Mouse (Mus musculus): Measurements from ENCODE around the gene Ccdc57.
"Not testable (repeated sequence)": the region's sequence is repeated elsewhere in the genome, so short reads cannot be mapped to it uniquely, and the experiment has no call there.

Gene Ccdc57

GRCm38 (mm10) chr11:120788460-120788859 lies 144.2 kb downstream of the Ccdc57 start:
- not testable (repeated sequence) for H3K27me3 ChIP-seq (ENCODE audit: control insufficient read depth, insufficient read depth, low read length, poor library complexity, severe bottlenecking); DNase-seq (ENCODE audit: low read depth, low spot score)
- H3K36me3 ChIP-seq (ENCODE audit: control insufficient read depth, insufficient read depth, low read length, poor library complexity, severe bottlenecking): peaks cover 24% of the 10 kb centered on the region

DNA sequence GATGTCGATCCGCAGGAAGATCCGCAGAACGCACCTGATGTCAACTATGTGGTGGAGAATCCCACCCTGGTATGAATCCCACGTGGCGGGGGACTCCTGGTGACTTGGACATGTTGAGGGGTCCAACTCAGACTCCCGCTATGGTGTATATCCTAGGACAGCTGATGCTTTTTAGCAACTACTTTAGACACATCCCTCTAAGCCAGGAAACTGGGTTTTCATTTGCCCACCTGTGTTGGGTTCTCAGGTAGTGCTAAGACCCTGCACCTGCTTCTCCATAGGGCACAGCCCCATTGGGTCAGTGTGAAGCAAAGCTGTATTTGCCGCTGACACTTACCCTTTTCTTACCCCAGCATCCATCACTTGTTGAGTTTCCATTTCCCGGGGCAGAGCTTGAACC lies 147.5 kb downstream of the Ccdc57 start:
- H3K36me3 ChIP-seq (ENCODE audit: control insufficient read depth, insufficient read depth, low read length, poor library complexity, severe bottlenecking): peaks cover 7% of the 10 kb centered on the region; the same call in 1 of the 2 replicates
- no peak for DNase-seq (ENCODE audit: low read depth, low spot score)
- H3K27me3 ChIP-seq (ENCODE audit: control insufficient read depth, insufficient read depth, low read length, poor library complexity, severe bottlenecking): no peaks in the 10 kb centered on the region

GRCm38 (mm10) chr11:120784064-120784791 lies 148.4 kb downstream of the Ccdc57 start, which contains the start of the genes Rfng and Gps1:
Gene Rfng (minus strand): TSS chr11:120784207.
Gene Gps1 (plus strand): TSS chr11:120784272.
- peak; percentile 78 for DNase-seq (ENCODE audit: low read depth, low spot score)
- Histone ChIP-seq H3K27me3 (ENCODE audit: control insufficient read depth, insufficient read depth, low read length, poor library complexity, severe bottlenecking) (no peaks in the 10 kb centered on the region), H3K36me3 (ENCODE audit: control insufficient read depth, insufficient read depth, low read length, poor library complexity, severe bottlenecking) (peaks cover 5% of the 10 kb centered on the region; the same call in 1 of the 2 replicates)

GRCm38 (mm10) chr11:120783426-120784063 lies 149.1 kb downstream of the Ccdc57 start:
- H3K27me3 ChIP-seq (ENCODE audit: control insufficient read depth, insufficient read depth, low read length, poor library complexity, severe bottlenecking): no peaks in the 10 kb centered on the region
- no peak for DNase-seq (ENCODE audit: low read depth, low spot score)
- peaks cover 5% of the 10 kb centered on the region; the same call in 1 of the 2 replicates for H3K36me3 ChIP-seq (ENCODE audit: control insufficient read depth, insufficient read depth, low read length, poor library complexity, severe bottlenecking)

DNA sequence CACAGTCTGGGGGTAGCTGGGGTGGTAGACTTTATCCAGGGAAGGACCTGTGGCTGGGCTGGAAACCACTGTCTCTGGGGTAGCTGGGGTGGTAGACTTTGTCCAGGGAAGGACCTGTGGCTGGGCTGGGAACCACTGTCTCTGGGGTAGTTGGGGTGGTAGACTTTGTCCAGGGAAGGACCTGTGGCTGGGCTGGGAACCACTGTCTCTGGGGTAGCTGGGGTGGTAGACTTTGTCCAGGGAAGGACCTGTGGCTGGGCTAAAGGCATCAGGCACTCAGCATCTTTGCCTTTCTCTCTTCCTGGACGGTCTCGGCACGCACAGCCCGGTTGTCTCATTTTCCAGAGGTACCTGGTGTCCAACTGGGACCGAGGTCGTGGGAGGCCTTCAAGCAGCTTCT lies 151.3 kb downstream of the Ccdc57 start:
- DNase-seq (ENCODE audit: low read depth, low spot score); H3K36me3 ChIP-seq (ENCODE audit: control insufficient read depth, insufficient read depth, low read length, poor library complexity, severe bottlenecking); H3K27me3 ChIP-seq (ENCODE audit: control insufficient read depth, insufficient read depth, low read length, poor library complexity, severe bottlenecking): not testable (repeated sequence)

DNA sequence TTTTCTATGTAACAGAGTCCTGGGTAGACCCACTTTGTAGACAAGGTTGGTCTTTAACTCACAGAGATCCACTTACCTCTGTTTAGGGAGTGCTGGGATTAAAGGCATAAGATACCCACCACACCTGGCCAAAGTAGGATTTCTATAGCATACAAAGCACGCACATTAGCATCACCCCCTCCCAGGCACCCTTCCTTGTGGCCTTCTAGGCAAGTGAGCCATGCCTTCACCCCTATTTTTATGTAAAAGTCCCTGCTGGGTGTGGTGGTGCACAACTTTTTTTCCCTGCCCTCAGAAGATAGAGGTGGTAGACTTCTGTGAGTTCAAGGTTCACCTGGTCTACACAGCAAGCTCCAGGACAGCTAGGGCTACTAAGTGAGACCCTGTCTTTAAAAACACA lies 152.8 kb downstream of the Ccdc57 start:
- no peak for DNase-seq (ENCODE audit: low read depth, low spot score)
- H3K36me3 ChIP-seq (ENCODE audit: control insufficient read depth, insufficient read depth, low read length, poor library complexity, severe bottlenecking): 0 out of 2 replicates have a peak, but pooled peaks cover 1% of the 10 kb centered on the region
- H3K27me3 ChIP-seq (ENCODE audit: control insufficient read depth, insufficient read depth, low read length, poor library complexity, severe bottlenecking): no peaks in the 10 kb centered on the region

GRCm38 (mm10) chr11:120777123-120777522 lies 155.5 kb downstream of the Ccdc57 start:
- 0 out of 2 replicates have a peak, but pooled peaks cover 1% of the 10 kb centered on the region for H3K36me3 ChIP-seq (ENCODE audit: control insufficient read depth, insufficient read depth, low read length, poor library complexity, severe bottlenecking)
- no peak for DNase-seq (ENCODE audit: low read depth, low spot score)
- no peaks in the 10 kb centered on the region for H3K27me3 ChIP-seq (ENCODE audit: control insufficient read depth, insufficient read depth, low read length, poor library complexity, severe bottlenecking)

Data from splenic B cell, adult 2 months (primary cell).